Mouse (Mus musculus): Measurements from ENCODE around the gene Ubxn1.
"Not testable (repeated sequence)": the region's sequence is repeated elsewhere in the genome, so short reads cannot be mapped to it uniquely, and the experiment has no call there.

Ubxn1 gene

DNA sequence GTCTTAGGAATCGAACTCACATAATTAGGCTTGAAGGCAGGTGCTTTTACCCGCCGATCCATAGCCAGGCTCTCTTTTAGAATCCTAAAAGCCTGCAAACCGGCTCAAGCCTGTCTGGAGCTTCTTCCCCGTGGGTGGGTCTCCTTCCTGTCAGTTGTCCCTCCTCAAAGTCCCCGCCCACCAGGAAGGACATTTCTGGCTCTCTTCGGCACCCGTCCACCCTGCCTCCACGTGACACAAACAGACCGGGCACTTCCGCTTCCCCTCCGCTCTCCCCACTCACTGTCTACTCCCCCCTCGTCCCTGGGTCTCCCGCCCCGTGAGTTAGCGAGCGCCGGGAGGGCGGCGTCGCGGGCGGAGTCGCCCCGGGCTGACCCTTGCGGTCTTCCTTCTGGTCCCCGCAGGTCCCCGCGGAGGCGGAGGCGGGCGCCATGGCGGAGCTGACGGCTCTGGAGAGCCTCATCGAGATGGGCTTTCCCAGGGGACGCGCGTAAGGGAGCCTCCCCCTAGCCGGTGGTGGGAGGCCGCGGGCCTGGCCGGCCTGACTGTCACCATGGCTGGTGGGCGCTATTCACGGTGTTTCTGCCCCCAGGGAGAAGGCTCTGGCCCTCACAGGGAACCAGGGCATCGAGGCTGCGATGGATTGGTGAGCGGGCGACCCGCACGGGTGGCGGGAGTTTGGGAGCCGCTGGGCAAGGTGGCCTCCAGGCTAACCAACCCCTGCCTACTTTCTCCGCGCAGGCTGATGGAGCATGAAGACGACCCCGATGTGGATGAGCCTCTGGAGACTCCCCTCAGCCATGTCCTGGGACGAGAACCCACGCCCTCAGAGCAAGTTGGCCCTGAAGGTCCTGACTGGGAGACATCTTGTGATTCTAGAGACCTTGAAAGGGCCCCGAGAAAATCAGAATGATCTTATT lies at the start of gene Ubxn1:
Ubxn1 (plus strand) TSS at position 230 of the 920 bp plus-strand sequence.
- DNase-seq: peak; percentile 93

DNA sequence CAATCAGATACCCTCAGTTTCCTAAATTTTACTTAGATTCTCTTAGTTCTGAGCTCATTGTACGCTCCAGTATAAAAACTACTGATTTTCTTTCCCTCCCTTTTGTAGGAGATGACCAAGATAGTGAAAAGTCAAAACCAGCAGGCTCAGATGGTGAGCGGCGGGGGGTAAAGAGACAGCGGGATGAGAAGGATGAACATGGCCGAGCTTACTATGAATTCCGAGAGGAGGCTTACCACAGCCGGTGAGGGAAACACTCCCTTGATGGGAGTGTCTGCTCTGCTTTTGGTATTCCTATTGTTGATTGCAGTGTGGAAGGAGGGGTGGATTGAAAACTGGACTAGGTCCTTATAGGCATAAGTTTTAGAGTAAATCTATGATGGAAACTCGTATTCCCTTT lies 48.6 kb upstream of the Ubxn1 start:
- no peak for DNase-seq

GRCm38 (mm10) chr19:8829660-8830059 lies 41.6 kb upstream of the Ubxn1 start, which contains the start of gene AC129217.1:
AC129217.1 (plus strand) TSS chr19:8829773.
- no peak for DNase-seq

DNA sequence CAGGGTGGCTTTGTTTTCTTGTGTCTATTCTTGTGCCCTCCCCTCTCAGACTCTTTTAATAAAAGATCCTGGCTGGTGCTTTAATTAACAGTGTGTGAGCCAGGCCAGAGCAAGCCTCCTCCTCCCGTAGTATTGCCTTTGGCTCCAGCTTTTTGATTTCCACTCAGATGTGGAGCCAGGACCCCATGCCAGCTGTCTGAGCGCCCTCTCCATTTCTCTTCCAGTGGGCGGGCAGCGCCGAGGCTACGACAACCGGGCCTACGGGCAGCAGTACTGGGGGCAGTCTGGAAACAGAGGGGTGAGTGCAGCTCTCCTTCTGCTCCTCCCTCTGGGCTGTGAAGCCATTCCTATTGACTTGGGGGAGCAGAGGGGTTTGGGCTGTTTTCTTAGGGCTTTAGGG lies 40.6 kb upstream of the Ubxn1 start:
- DNase-seq: no peak

DNA sequence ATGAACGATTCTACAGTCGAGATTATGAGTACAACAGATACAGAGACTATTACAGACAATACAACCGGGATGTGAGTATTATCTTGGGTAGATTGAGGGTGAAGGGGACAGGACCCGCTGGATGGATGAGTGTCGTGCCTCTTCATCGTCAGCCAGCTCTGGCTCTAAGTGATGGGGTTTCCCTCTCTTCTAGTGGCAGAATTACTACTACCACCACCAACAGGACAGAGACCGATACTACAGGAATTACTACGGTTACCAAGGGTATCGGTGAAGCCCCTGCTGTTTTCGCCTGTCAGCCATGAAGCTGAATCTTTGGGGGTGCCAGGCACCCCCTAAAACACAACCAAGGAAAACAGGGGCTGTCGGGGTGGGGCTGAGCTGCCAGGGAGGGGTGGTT lies 40.0 kb upstream of the Ubxn1 start:
- no peak for DNase-seq

- DNase-seq: no peak
Observed at GRCm38 (mm10) chr19:8832971-8833370, 38.3 kb upstream of the Ubxn1 start.

DNA sequence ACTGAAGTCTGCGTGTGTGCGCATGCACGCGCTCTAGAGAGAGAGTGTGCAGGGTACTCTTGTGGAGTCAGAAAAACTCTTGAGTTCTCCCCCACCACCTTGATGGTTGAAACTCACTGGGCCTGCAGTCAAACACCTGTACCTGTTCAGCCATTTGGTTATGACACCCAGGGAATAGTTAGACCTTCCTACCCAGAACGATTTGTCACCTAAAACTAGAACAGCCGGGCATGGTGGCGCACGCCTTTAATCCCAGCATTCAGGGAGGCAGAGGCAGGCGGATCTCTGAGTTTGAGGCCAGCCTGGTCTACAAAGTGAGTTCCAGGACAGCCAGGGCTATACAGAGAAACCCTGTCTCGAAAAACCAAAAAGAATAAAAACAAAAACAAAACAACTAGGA lies 35.0 kb upstream of the Ubxn1 start:
- not testable (repeated sequence) for DNase-seq

GRCm38 (mm10) chr19:8837251-8837791 lies 34.0 kb upstream of the Ubxn1 start, which contains the start of gene Bscl2:
Bscl2 (plus strand) TSS chr19:8837467.
- DNase-seq: peak; percentile 91

- peak; percentile 49 for DNase-seq
Observed at GRCm38 (mm10) chr19:8838041-8838730, 33.1 kb upstream of the Ubxn1 start.

DNA sequence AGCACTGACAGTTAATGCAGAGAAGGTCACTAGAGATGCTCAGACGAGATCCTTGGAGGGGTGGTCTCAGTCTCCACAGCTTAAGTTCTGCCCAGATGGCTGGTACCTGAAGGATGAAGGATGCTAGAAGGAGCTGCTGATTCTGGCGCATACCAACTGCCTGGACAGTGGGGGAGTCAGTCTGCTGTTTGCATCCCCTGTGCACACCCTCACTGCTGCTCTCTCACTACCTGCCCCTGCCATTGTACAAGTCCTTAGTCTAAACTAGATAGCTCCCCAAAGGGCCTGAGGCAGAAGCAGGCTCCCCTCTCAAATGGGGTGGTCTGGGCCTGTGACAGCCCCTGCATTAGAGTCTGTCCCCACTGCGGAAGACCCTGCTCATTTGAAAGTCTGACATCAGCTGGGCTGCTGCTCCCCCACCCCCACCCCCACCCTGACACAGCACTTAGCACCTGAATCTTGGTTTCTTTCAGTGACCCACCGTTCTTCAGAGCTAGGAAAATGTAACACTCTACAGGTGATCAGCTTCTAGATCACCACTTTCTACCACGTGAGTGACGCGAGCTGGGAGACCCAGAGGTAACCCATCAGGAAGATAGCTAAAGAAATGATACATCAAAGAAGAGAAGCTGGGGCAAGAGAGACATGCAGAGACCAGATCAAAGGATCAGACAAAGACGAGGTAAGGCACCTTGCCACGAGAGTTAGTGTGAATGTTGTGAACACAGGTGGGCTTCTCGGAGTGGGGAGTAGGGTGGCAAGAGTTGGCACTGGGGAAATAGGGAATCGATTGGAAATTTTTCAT lies 32.0 kb upstream of the Ubxn1 start, which contains the start of gene Gng3:
Gng3 (minus strand) TSS at position 92 of the 805 bp plus-strand sequence.
- DNase-seq: peak; percentile 38

DNA sequence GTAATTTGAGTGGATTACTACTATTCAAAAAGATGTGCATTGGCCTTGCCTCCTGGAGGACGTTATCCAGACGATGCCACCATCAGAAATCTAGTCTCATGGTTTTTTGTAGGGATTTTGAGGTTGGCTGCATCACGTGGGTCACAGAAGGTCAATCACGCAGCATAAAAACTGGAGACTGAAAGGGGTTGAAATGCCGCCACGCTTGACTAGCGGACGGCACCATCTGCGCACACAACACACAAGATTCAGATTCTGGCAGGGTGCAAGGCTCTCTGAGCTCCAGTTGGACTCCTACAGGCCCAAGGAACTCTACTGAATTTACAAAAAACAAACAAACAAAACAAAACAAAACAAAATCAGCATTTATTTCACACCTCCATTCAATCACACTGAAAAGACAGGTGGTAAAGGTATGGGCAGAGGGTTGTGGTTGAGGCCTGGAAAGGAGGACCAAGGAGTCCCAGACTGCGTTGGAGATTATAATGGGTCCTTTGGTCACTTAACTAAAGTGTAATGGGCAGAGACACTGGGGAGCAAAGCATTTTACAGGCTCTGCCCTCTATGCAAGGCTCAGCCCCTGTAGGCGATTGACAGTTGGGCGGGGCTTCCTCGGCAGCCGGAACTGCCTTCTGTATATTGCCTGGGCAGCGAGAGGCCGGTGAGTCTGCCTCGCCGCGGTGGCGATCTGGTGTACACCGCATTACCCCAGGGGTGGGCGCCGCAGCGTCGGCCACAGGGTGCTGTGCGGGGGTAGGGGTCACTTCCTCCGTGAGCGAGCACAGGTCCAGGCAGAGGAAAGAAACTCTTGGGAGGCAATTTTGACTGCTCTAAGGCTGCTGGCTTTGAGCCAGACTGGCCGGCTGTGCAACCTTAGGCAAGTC lies 31.1 kb upstream of the Ubxn1 start:
- DNase-seq: peak; percentile 73

DNA sequence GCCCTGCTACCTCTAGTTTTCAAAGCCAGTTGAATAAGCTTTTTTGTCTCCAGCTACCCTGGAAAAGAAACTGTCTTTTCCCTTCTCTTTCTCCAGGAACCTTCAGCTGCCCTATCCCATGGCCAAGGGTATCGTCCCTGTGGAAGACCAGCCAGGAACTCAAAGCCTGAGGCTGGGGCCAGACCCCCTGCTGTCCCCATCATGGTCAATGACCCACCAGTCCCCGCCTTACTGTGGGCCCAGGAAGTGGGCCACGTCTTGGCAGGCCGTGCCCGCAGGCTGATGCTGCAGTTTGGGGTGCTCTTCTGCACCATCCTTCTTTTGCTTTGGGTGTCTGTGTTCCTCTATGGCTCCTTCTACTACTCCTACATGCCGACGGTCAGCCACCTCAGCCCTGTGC lies 30.3 kb upstream of the Ubxn1 start:
- DNase-seq: peak; percentile 28

DNA sequence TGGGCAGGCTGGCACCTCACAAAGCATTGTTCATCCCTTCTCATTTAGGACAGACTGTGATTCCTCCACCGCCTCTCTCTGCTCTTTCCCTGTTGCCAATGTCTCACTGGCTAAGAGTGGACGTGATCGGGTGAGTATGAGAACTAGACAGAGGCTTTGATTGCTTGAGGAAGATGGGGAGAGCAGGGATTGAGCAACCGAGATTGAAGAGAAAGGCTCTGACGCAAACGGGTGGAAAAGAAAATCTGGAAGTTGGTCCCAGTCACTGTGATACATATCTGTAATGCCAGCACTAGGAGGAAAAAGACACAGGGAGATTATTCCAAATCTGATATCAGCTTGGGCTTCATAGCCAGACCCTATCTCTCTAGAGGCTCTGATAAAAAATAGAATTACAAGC lies 28.3 kb upstream of the Ubxn1 start:
- DNase-seq: no peak

DNA sequence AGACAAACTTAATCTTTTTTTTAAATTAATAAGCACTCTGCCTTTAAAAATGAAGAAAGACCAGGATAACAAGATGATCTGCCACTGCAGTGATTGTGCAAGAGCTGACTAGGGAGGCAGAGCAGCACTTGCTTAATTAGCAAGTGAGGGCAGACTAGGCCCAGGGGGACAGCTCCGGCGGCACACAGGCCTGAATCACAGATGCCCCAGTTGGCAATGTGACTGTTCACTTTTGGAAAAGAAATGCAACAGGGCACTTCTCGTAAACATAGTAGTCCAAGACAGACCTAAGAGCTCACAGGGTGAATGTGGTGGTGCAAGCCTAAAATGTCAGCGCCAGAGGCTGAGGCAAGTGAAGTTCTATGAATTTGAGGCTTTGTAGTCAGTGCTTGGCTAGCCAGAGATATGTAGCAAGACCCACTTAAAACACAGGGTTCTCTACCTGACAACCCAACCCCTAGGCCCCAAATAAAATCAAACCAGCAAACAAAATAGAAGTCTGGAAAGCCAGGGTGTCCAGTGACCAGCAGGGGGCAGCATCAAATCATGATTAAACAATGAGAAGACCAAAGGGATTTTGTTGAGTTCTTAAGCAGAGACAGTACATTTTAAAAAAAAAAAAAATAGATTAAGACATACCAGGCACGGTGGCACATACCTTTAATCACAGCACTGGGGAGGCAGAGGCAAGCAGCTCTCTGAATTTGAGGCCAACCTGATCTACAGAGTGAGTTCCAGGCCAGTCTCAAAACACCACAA lies 26.7 kb upstream of the Ubxn1 start:
- peak; percentile 91 for DNase-seq

DNA sequence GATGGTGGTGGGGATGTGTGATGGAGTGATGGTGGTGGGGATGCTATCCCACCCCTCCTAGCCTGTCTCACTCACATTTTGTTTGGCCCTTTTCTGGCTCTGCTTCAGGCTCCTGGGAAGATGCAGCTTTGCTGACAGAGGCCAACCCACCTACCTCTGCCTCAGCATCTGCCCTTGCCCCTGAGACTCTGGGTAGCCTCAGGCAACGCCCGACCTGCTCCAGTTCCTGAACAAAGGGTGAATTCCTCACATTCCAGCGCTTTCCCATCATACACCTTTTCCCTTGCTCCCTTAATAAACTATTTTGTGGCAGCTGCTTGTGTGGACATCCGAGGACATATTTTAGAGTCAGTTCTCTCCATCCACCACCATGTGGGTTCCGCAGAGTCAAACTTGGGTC lies 22.9 kb upstream of the Ubxn1 start:
- no peak for DNase-seq

DNA sequence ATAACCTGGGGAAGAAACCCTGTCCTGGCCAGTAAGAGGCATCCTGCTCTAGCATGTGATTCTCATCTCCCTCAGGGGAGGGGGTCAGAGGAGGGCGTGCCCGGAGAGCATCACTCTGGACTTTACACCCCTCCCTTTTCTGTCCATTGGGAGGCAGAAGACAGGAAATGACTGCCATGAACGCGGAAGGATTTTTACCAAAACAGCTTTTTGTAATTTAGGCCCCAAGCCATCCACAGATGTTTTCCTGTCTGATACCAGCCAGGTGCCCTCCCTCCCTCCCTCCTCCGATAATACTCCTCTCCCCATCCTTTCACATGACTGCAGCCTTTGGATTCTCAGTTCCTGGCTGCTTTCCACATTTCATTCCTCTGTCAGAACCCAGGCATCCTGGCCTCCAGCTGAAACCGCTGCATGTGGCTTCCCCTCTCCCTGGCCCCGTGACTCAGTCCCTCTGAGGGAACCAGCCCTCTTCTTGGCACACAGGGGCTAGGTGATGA lies 20.8 kb upstream of the Ubxn1 start, which contains the start of gene Lrrn4cl:
Lrrn4cl (plus strand) TSS at position 367 of the 500 bp plus-strand sequence.
- DNase-seq: no peak

DNA sequence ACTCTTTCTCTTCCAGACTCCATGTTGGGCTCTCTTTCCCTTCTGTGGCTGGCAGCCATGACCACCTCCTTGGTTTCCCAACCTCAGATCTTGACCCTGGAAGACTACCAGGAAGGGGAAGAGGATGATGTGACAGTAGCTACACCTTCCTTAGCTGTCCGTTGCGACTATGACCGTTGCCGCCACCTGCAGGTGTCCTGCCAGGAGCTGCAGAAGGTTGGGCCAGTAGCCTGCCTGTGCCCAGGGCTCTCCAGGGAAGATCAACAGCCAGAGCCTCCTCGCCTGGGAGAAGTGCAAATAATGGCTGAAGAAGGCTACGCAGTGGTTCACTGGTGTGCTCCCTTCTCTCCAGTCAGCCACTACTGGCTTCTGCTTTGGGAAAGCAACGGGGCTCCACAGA lies 19.7 kb upstream of the Ubxn1 start:
- no peak for DNase-seq

DNA sequence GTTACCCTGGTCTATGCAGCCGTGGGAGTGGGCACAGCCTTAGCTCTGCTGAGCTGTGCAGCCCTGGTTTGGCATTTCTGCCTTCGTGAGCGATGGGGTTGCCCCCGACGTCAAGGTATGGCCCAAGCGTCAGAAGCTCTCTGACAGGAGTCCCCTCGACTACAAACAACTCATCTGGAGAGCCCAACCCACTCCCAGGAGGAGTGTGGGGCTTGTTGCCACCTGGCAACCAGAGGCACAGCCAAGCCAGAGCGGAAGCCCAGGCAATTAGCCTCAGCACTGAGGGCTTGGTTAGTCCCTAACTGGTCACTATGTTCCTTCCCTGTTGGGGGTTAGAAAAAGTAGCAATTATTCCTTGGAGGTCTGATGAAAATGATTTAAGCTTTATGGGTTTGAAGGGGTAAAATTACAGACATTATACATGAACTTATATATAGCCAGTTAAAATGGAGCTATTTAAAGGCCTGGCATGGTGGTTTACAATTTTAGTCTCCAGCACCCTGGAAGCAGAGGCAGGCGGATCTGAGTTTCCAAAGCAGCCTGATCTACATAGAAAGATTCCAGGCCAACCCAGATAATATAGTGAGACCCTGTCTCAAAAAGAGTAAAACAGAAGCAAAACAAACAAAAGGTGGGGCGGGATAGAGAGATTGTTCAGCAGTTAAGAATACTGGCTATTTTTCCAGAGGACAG lies 18.9 kb upstream of the Ubxn1 start:
- DNase-seq: no peak

DNA sequence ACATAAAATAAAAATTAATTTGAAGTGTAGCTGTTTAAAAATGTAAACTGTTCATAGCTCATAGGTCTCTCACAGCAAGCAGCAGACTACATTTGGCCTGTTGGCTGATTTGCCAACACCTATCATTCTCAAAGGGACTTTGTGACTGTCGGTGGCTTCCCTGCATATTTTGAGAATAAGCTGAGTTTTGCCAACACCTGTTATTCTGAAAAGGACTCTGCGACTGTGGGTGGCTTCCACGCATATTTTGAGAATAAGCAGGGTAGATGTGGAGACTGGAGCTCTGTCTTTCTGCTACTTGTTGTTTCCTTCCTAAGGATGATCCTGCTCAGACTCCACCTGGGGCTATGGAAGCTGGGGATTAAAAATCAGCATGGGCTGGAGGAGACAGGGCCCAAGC lies 18.2 kb upstream of the Ubxn1 start:
- no peak for DNase-seq

GRCm38 (mm10) chr19:8857689-8858088 lies 13.6 kb upstream of the Ubxn1 start:
- DNase-seq: peak; percentile 71
